Mouse (Mus musculus): ENCODE results near the gene Plxnb1.

- TF ChIP-seq CTCF (IDR thresholded peaks at IDR 0.05) (no peak), EP300 (IDR thresholded peaks at IDR 0.05) (no peak)
Measured at GRCm38 (mm10) chr9:109053851-109054250, 41.3 kb upstream of the Plxnb1 start.
